Mouse (Mus musculus) ES-Bruce4 (cell line): ENCODE results near the gene Brd4.

Experiments used
- CTCF ChIP-seq: IDR thresholded peaks from one replicate; pipeline ENCODE4 v1.8.1; 2011; ENCODE audit warnings: low read depth, low read length
- POLR2A ChIP-seq: IDR thresholded peaks from one replicate; pipeline ENCODE4 v1.8.1; 2011; ENCODE audit warnings: low read length; ENCODE audit not compliant: insufficient read depth

- TF ChIP-seq CTCF (no peak), POLR2A (no peak)
Observed at GRCm38 (mm10) chr17:32183017-32183416, 101.5 kb downstream of the Brd4 start.
